Mouse (Mus musculus) limb, embryonic 10.5 days (tissue): Measurements from ENCODE around the gene Adamts16. TPM values are rescaled to one million over a fixed set of nuclear protein-coding genes. Genes with fewer than 3 reads are reported as not detected.
A peak's percentile ranks its signal among the peaks of the same experiment; 100 is the strongest.
"Not testable (repeated sequence)": the region's sequence is repeated elsewhere in the genome, so short reads cannot be mapped to it uniquely, and the experiment has no call there.

Source experiments
- DNase-seq: peaks from one replicate; pipeline ENCODE4 v3.0.0-alpha.2; 2017; ENCODE audit warnings: low spot score
- H3K27ac ChIP-seq: fragments of 300-500 bp; sonication (generic); 2 replicates; pipeline ENCODE4 v1.5.1; 2016; ENCODE audit warnings: mild to moderate bottlenecking
- H3K27me3 ChIP-seq: fragments of 300-500 bp; sonication (generic); 2 replicates; pipeline ENCODE4 v1.6.1; 2016; ENCODE audit warnings: low read depth, mild to moderate bottlenecking; ENCODE audit not compliant: poor library complexity, severe bottlenecking
- H3K36me3 ChIP-seq: fragments of 300-500 bp; sonication (generic); 2 replicates; pipeline ENCODE4 v1.6.1; 2016; ENCODE audit warnings: mild to moderate bottlenecking, moderate library complexity
- H3K4me1 ChIP-seq: fragments of 300-500 bp; sonication (generic); 2 replicates; pipeline ENCODE4 v1.6.1; 2016
- H3K4me3 ChIP-seq: fragments of 300-500 bp; sonication (generic); 2 replicates; pipeline ENCODE4 v1.5.1; 2016; ENCODE audit warnings: mild to moderate bottlenecking, moderate library complexity
- H3K9me3 ChIP-seq: fragments of 300-500 bp; sonication (generic); replicated peaks from 2 replicates; pipeline ENCODE4 v1.6.1; 2016; ENCODE audit warnings: mild to moderate bottlenecking
- WGBS: fragments of 180-500 bp; shearing (Covaris S2); methylation state at CpG from one replicate; pipeline ENCODE4 v1.1.7; 2016; 5-methylcytosine and 5-hydroxymethylcytosine counted together
- polyA plus RNA-seq: library from polyadenylated mRNA; unstranded; fragments of >200 nt; fragmentation: Nextera tagmentation; extraction: Ambion mirVana; gene quantifications from 2 replicates; pipeline ENCODE4 v1.2.1, GENCODE M21; 2016

Gene Adamts16
- 1.5 and 1.9 TPM in 2 replicates for polyA plus RNA-seq

- no peak within 1 kb of the TSS for H3K27ac ChIP-seq
- peak; percentile 32 for DNase-seq
- no peaks in the 10 kb centered on the region for H3K9me3 ChIP-seq
- peaks cover 38% of the 10 kb centered on the region for H3K27me3 ChIP-seq
- H3K4me3 ChIP-seq: peak within 1 kb of the TSS; percentile 30
- WGBS: 3% methylated on average over 18 of the region's 18 CpGs
- H3K36me3 ChIP-seq: no peaks in the 10 kb centered on the region
- H3K4me1 ChIP-seq: peaks cover 8% of the 10 kb centered on the region
Measured at GRCm38 (mm10) chr13:70841421-70841904, at the start of gene Adamts16. Gene Adamts16 (minus strand): TSS chr13:70841811.

GRCm38 (mm10) chr13:70887136-70887535 lies 45.5 kb upstream of the Adamts16 start:
- WGBS: 97% methylated on average over 1 of the region's 1 CpGs
- H3K36me3 ChIP-seq: no peaks in the 10 kb centered on the region
- DNase-seq: no peak
- no peaks in the 10 kb centered on the region for H3K4me1 ChIP-seq
- no peaks in the 10 kb centered on the region for H3K27me3 ChIP-seq
- H3K4me3 ChIP-seq: no peak overlapping the region
- no peak overlapping the region for H3K27ac ChIP-seq
- H3K9me3 ChIP-seq: no peaks in the 10 kb centered on the region

- no peak overlapping the region for H3K4me3 ChIP-seq
- H3K9me3 ChIP-seq: no peaks in the 10 kb centered on the region
- 83% methylated on average over 2 of the region's 2 CpGs for WGBS
- no peaks in the 10 kb centered on the region for H3K36me3 ChIP-seq
- no peak overlapping the region for H3K27ac ChIP-seq
- peak; percentile 19 for DNase-seq
- H3K4me1 ChIP-seq: no peaks in the 10 kb centered on the region
- H3K27me3 ChIP-seq: no peaks in the 10 kb centered on the region
Measured at GRCm38 (mm10) chr13:70885006-70885405, 43.4 kb upstream of the Adamts16 start.

- H3K27me3 ChIP-seq: no peaks in the 10 kb centered on the region
- no peaks in the 10 kb centered on the region for H3K36me3 ChIP-seq
- H3K27ac ChIP-seq: no peak overlapping the region
- peak; percentile 25 for DNase-seq
- no peaks in the 10 kb centered on the region for H3K9me3 ChIP-seq
- 84% methylated on average over 12 of the region's 12 CpGs for WGBS
- no peaks in the 10 kb centered on the region for H3K4me1 ChIP-seq
- no peak overlapping the region for H3K4me3 ChIP-seq
Measured at GRCm38 (mm10) chr13:70883891-70884890, 42.6 kb upstream of the Adamts16 start.

GRCm38 (mm10) chr13:70879971-70880370 lies 38.4 kb upstream of the Adamts16 start:
- not testable (repeated sequence) for H3K36me3 ChIP-seq, H3K4me1 ChIP-seq, H3K9me3 ChIP-seq, H3K4me3 ChIP-seq, H3K27me3 ChIP-seq, H3K27ac ChIP-seq
- DNase-seq: peak; percentile 22
- 60% methylated on average over 2 of the region's 2 CpGs for WGBS

GRCm38 (mm10) chr13:70877550-70877913 lies 35.9 kb upstream of the Adamts16 start:
- H3K9me3 ChIP-seq: no peaks in the 10 kb centered on the region
- WGBS: 100% methylated on average over 1 of the region's 1 CpGs

GRCm38 (mm10) chr13:70876648-70877549 lies 35.3 kb upstream of the Adamts16 start:
- Histone ChIP-seq H3K27me3 (no peaks in the 10 kb centered on the region), H3K27ac (no peak overlapping the region), H3K4me1 (no peaks in the 10 kb centered on the region), H3K36me3 (no peaks in the 10 kb centered on the region), H3K9me3 (no peaks in the 10 kb centered on the region), H3K4me3 (no peak overlapping the region)
- WGBS: 88% methylated on average over 10 of the region's 10 CpGs
- peak; percentile 19 for DNase-seq

More at GRCm38 (mm10) chr13:70877550-70877913, 35.9 kb upstream of the Adamts16 start:
- no peaks in the 10 kb centered on the region for H3K27me3 ChIP-seq
- DNase-seq: no peak
- no peak overlapping the region for H3K27ac ChIP-seq
- no peaks in the 10 kb centered on the region for H3K4me1 ChIP-seq
- no peak overlapping the region for H3K4me3 ChIP-seq
- no peaks in the 10 kb centered on the region for H3K36me3 ChIP-seq

GRCm38 (mm10) chr13:70875411-70875949 lies 33.9 kb upstream of the Adamts16 start:
- Histone ChIP-seq H3K9me3 (no peaks in the 10 kb centered on the region), H3K27ac (no peak overlapping the region), H3K4me1 (no peaks in the 10 kb centered on the region), H3K4me3 (no peak overlapping the region), H3K36me3 (no peaks in the 10 kb centered on the region), H3K27me3 (no peaks in the 10 kb centered on the region)
- WGBS: 87% methylated on average over 4 of the region's 4 CpGs
- DNase-seq: peak; percentile 19

- Histone ChIP-seq H3K9me3 (no peaks in the 10 kb centered on the region), H3K4me3 (no peak overlapping the region), H3K27me3 (no peaks in the 10 kb centered on the region), H3K4me1 (no peaks in the 10 kb centered on the region), H3K36me3 (no peaks in the 10 kb centered on the region), H3K27ac (no peak overlapping the region)
- no peak for DNase-seq
Measured at GRCm38 (mm10) chr13:70874741-70875140, 33.1 kb upstream of the Adamts16 start.

- not testable (repeated sequence) for H3K36me3 ChIP-seq, H3K9me3 ChIP-seq, H3K4me1 ChIP-seq, DNase-seq, H3K4me3 ChIP-seq, H3K27ac ChIP-seq, H3K27me3 ChIP-seq
- WGBS: 78% methylated on average over 13 of the region's 13 CpGs
Measured at GRCm38 (mm10) chr13:70873851-70874250, 32.2 kb upstream of the Adamts16 start.

GRCm38 (mm10) chr13:70871049-70871448 lies 29.4 kb upstream of the Adamts16 start:
- WGBS: 87% methylated on average over 3 of the region's 3 CpGs
- Histone ChIP-seq H3K9me3 (no peaks in the 10 kb centered on the region), H3K36me3 (no peaks in the 10 kb centered on the region), H3K27me3 (no peaks in the 10 kb centered on the region), H3K4me1 (no peaks in the 10 kb centered on the region), H3K4me3 (no peak overlapping the region), H3K27ac (no peak overlapping the region)
- DNase-seq: peak; percentile 13

GRCm38 (mm10) chr13:70866971-70867625 lies 25.5 kb upstream of the Adamts16 start:
- DNase-seq: peak; percentile 26
- H3K4me3 ChIP-seq: no peak overlapping the region
- H3K4me1 ChIP-seq: no peaks in the 10 kb centered on the region
- no peaks in the 10 kb centered on the region for H3K27me3 ChIP-seq
- H3K9me3 ChIP-seq: no peaks in the 10 kb centered on the region
- H3K36me3 ChIP-seq: no peaks in the 10 kb centered on the region
- 94% methylated on average over 11 of the region's 11 CpGs for WGBS
- H3K27ac ChIP-seq: no peak overlapping the region
